Mouse (Mus musculus) liver, embryonic 14.5 days (tissue): ENCODE data around the gene Dnah9. TPM values are rescaled to one million over a fixed set of nuclear protein-coding genes. Genes with fewer than 3 reads are reported as not detected.
A peak's percentile ranks its signal among the peaks of the same experiment; 100 is the strongest.

ENCODE experiments used
- ATAC-seq: fragments of 200-750 bp; cut with Nextera tagmentation; 2 replicates; pipeline ENCODE4 v1.8.0; 2017; ENCODE audit warnings: moderate number of reproducible peaks, mild to moderate bottlenecking, moderate library complexity; ENCODE audit not compliant: insufficient read depth
- DNase-seq, 3 experiments: peaks; one replicate each; pipeline ENCODE4 v3.0.0-alpha.2; 2012 to 2013; ENCODE audit warnings: low read depth in 3 of 3, low spot score in 3 of 3
- H3K27ac ChIP-seq: fragments of 300-500 bp; sonication (generic); 2 replicates; pipeline ENCODE4 v1.5.1; 2014; ENCODE audit warnings: moderate library complexity, mild to moderate bottlenecking, control low read depth, inconsistent platforms
- H3K27me3 ChIP-seq: fragments of 300-500 bp; sonication (generic); 2 replicates; pipeline ENCODE4 v1.6.1; 2014; ENCODE audit warnings: mild to moderate bottlenecking, low read length, moderate library complexity; ENCODE audit not compliant: control insufficient read depth, insufficient read depth
- H3K36me3 ChIP-seq: fragments of 300-500 bp; sonication (generic); replicated peaks from 2 replicates; pipeline ENCODE4 v1.6.1; 2014; ENCODE audit warnings: low read depth; ENCODE audit not compliant: control insufficient read depth, insufficient read depth
- H3K4me1 ChIP-seq, 2 experiments: fragments of 200-500 bp in 1 of 2; fragments of 300-500 bp in 1 of 2; sonication (generic) in 1 of 2; replicated peaks; 2 replicates each; pipeline ENCODE4 v1.6.1; 2012 to 2014; ENCODE audit warnings: antibody characterized with exemption in 1 of 2, inconsistent platforms in 1 of 2, low read length in 1 of 2; ENCODE audit not compliant: control insufficient read depth in 2 of 2, insufficient read depth in 2 of 2
- H3K4me2 ChIP-seq: fragments of 300-500 bp; sonication (generic); 2 replicates; pipeline ENCODE4 v1.6.1; 2014; ENCODE audit warnings: low read depth, mild to moderate bottlenecking, control low read depth, moderate library complexity
- H3K4me3 ChIP-seq, 2 experiments: fragments of 200-500 bp in 1 of 2; fragments of 300-500 bp in 1 of 2; sonication (generic) in 1 of 2; 2 replicates each; pipeline ENCODE4 v1.5.1; 2012 to 2014; ENCODE audit warnings: low read depth in 2 of 2, low read length in 2 of 2, mild to moderate bottlenecking in 2 of 2, control low read depth in 1 of 2, inconsistent platforms in 1 of 2, moderate library complexity in 1 of 2; ENCODE audit not compliant: insufficient read depth in 1 of 2
- H3K9ac ChIP-seq: fragments of 300-500 bp; sonication (generic); replicated peaks from 2 replicates; pipeline ENCODE4 v1.6.1; 2014; ENCODE audit warnings: mild to moderate bottlenecking, control low read depth, moderate library complexity
- H3K9me3 ChIP-seq: fragments of 300-500 bp; sonication (generic); 2 replicates; pipeline ENCODE4 v1.6.1; 2016; ENCODE audit warnings: low read length, mixed read lengths; ENCODE audit not compliant: control insufficient read depth
- CTCF ChIP-seq: IDR thresholded peaks from 2 replicates; pipeline ENCODE4 v1.5.1; 2016; ENCODE audit warnings: antibody characterized with exemption, low read depth, control low read depth
- EP300 ChIP-seq: IDR thresholded peaks from 2 replicates; pipeline ENCODE4 v1.6.1; 2016; ENCODE audit warnings: antibody characterized with exemption, low read depth
- WGBS: fragments of 180-500 bp; shearing (Covaris S2); extraction: QIAGEN DNeasy Blood & Tissue Kit; methylation state at CpG from one replicate; pipeline ENCODE4 v1.1.7; 2014; ENCODE audit not compliant: insufficient replicate concordance; 5-methylcytosine and 5-hydroxymethylcytosine counted together
- polyA plus RNA-seq, 2 experiments: library from polyadenylated mRNA; depleted of rRNA in 1 of 2; stranded (reverse) in 1 of 2; unstranded in 1 of 2; fragments of >200 nt; fragmentation: Nextera tagmentation in 1 of 2; extraction: Ambion mirVana in 1 of 2; gene quantifications; 2 replicates each; pipeline versions ENCODE4 v1.2.1 to v1.2.3; 2012 to 2014

Gene Dnah9
- polyA plus RNA-seq, 2 experiments: not detected

GRCm38 (mm10) chr11:66140631-66141252 is 27.6 kb downstream of the Dnah9 start:
- no peak for DNase-seq
- no peak overlapping the region for H3K4me2 ChIP-seq
- H3K9ac ChIP-seq: no peak overlapping the region
- 52% methylated on average over 11 of the region's 11 CpGs for WGBS
- no peak for ATAC-seq
- no peaks in the 10 kb centered on the region for H3K27me3 ChIP-seq
- TF ChIP-seq EP300: no peak
- no peak for TF ChIP-seq CTCF
- no peaks in the 10 kb centered on the region for H3K36me3 ChIP-seq
- H3K4me1 ChIP-seq: 0 out of 4 replicates have a peak, but pooled peaks cover 0 to 1% of the 10 kb centered on the region in 2 experiments
- no peaks in the 10 kb centered on the region for H3K9me3 ChIP-seq
- no peak overlapping the region for H3K4me3 ChIP-seq
- no peak overlapping the region for H3K27ac ChIP-seq

- TF ChIP-seq EP300 (no peak), CTCF (no peak)
- Histone ChIP-seq H3K4me3 (no peak overlapping the region), H3K4me2 (no peak overlapping the region), H3K27me3 (no peaks in the 10 kb centered on the region), H3K36me3 (no peaks in the 10 kb centered on the region), H3K27ac (no peak overlapping the region), H3K4me1 (no peaks in the 10 kb centered on the region), H3K9me3 (no peaks in the 10 kb centered on the region), H3K9ac (no peak overlapping the region)
- DNase-seq (no peak), ATAC-seq (no peak)
- 50% methylated on average over 6 of the region's 6 CpGs for WGBS
Measured at GRCm38 (mm10) chr11:66134826-66135225, 33.5 kb downstream of the Dnah9 start.

GRCm38 (mm10) chr11:66126150-66126549 is 42.2 kb downstream of the Dnah9 start:
- TF ChIP-seq EP300 (no peak), CTCF (no peak)
- no peaks in the 10 kb centered on the region for H3K4me1 ChIP-seq
- no peaks in the 10 kb centered on the region for H3K9me3 ChIP-seq
- H3K4me2 ChIP-seq: no peak overlapping the region
- ATAC-seq: no peak
- H3K27ac ChIP-seq: no peak overlapping the region
- no peak for DNase-seq
- no peaks in the 10 kb centered on the region for H3K27me3 ChIP-seq
- no peaks in the 10 kb centered on the region for H3K36me3 ChIP-seq
- no peak overlapping the region for H3K9ac ChIP-seq
- H3K4me3 ChIP-seq: no peak overlapping the region

- Histone ChIP-seq H3K9ac (no peak overlapping the region), H3K27me3 (no peaks in the 10 kb centered on the region), H3K4me2 (no peak overlapping the region), H3K4me1 (no peaks in the 10 kb centered on the region), H3K4me3 (no peak overlapping the region), H3K36me3 (no peaks in the 10 kb centered on the region), H3K9me3 (no peaks in the 10 kb centered on the region), H3K27ac (no peak overlapping the region)
- TF ChIP-seq CTCF: no peak
- no peak for TF ChIP-seq EP300
- no peak for DNase-seq
- 37% methylated on average over 6 of the region's 6 CpGs for WGBS
- ATAC-seq: no peak
Measured at GRCm38 (mm10) chr11:66124496-66124895, 43.9 kb downstream of the Dnah9 start.

DNA sequence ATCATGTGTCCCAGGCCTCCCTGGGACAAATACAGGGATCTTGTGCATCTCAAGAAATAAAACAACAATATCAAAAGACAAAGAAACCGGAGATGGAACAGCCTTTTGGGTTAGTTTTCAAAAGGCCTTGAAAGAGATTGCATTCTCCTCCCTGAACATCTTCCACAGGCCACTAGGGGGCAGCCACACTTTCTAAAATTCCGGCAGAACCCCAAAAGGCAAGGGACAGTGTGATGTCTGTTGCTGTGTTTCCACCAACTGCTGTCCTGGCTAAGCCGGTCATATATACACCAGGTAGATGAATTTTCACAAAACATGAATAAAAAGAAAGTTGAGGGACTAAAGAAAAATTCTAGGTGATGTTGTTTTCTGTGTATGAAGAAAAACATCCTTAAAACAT is 46.3 kb downstream of the Dnah9 start:
- 15% methylated on average over 3 of the region's 3 CpGs for whole genome bisulfite sequencing
- Histone ChIP-seq H3K4me3 (no peak overlapping the region), H3K4me1 (no peaks in the 10 kb centered on the region), H3K27me3 (no peaks in the 10 kb centered on the region), H3K36me3 (no peaks in the 10 kb centered on the region), H3K9ac (no peak overlapping the region), H3K4me2 (no peak overlapping the region), H3K27ac (no peak overlapping the region), H3K9me3 (no peaks in the 10 kb centered on the region)
- no peak for ATAC-seq
- TF ChIP-seq CTCF (peak; percentile 61), EP300 (no peak)
- peak in 1 of 3 experiments; percentile 1 for DNase-seq
